Mouse (Mus musculus) embryonic facial prominence, embryonic 11.5 days (tissue): Measurements from ENCODE around the gene Mettl27. TPM values are rescaled to one million over a fixed set of nuclear protein-coding genes. Genes with fewer than 3 reads are reported as not detected.

Experiments
- ATAC-seq: fragments of 200-750 bp; cut with Nextera tagmentation; replicated peaks from 2 replicates; pipeline ENCODE4 v1.8.0; 2017; ENCODE audit warnings: low read depth; ENCODE audit not compliant: insufficient number of reproducible peaks, low FRiP score, low TSS enrichment
- DNase-seq: peaks from one replicate; pipeline ENCODE4 v3.0.0-alpha.2; 2015; ENCODE audit warnings: low spot score
- H3K27ac ChIP-seq: fragments of 300-500 bp; sonication (generic); replicated peaks from 2 replicates; pipeline ENCODE4 v1.5.1; 2014; ENCODE audit warnings: mild to moderate bottlenecking, low read depth, low read length, control low read depth
- H3K27me3 ChIP-seq: fragments of 300-500 bp; sonication (generic); 2 replicates; pipeline ENCODE4 v1.6.1; 2014; ENCODE audit warnings: mild to moderate bottlenecking, low read length, moderate library complexity, mixed read lengths; ENCODE audit not compliant: control insufficient read depth, insufficient read depth
- H3K36me3 ChIP-seq: fragments of 300-500 bp; sonication (generic); replicated peaks from 2 replicates; pipeline ENCODE4 v1.6.1; 2014; ENCODE audit warnings: low read depth, mild to moderate bottlenecking, low read length, moderate library complexity, mixed read lengths; ENCODE audit not compliant: control insufficient read depth, insufficient read depth
- H3K4me1 ChIP-seq: fragments of 300-500 bp; sonication (generic); 2 replicates; pipeline ENCODE4 v1.6.1; 2014; ENCODE audit warnings: low read length, mixed read lengths; ENCODE audit not compliant: control insufficient read depth, insufficient read depth
- H3K4me2 ChIP-seq: fragments of 300-500 bp; sonication (generic); 2 replicates; pipeline ENCODE4 v1.6.1; 2014; ENCODE audit warnings: low read depth, mild to moderate bottlenecking, control low read depth, low read length, moderate library complexity
- H3K4me3 ChIP-seq: fragments of 300-500 bp; sonication (generic); 2 replicates; pipeline ENCODE4 v1.5.1; 2014; ENCODE audit warnings: low read depth, low read length, control low read depth
- H3K9ac ChIP-seq: fragments of 300-500 bp; sonication (generic); replicated peaks from 2 replicates; pipeline ENCODE4 v1.6.1; 2014; ENCODE audit warnings: mild to moderate bottlenecking, control low read depth, low read length
- H3K9me3 ChIP-seq: fragments of 300-500 bp; sonication (generic); replicated peaks from 2 replicates; pipeline ENCODE4 v1.6.1; 2016; ENCODE audit warnings: mild to moderate bottlenecking, low read length, inconsistent platforms, mixed read lengths; ENCODE audit not compliant: control insufficient read depth
- WGBS: fragments of 180-500 bp; shearing (Covaris S2); extraction: QIAGEN DNeasy Blood & Tissue Kit; methylation state at CpG from one replicate; pipeline ENCODE4 v1.1.7; 2014; 5-methylcytosine and 5-hydroxymethylcytosine counted together
- polyA plus RNA-seq: library from polyadenylated mRNA; unstranded; fragments of >200 nt; fragmentation: Nextera tagmentation; extraction: Ambion mirVana; gene quantifications from 2 replicates; pipeline ENCODE4 v1.2.1, GENCODE M21; 2014

Mettl27 gene
- polyA plus RNA-seq, 1 experiment from 2014 or later, result 9.7 TPM

GRCm38 (mm10) chr5:134983771-134984170, 51.6 kb downstream of the Mettl27 start:
- 6% methylated on average over 3 of the region's 3 CpGs for WGBS
- no peak overlapping the region for H3K9ac ChIP-seq

GRCm38 (mm10) chr5:134985633-134986297, 53.6 kb downstream of the Mettl27 start, which contains the start of gene Cldn3:
Cldn3 (plus strand) TSS chr5:134986214.
- Histone ChIP-seq H3K9me3 (no peaks in the 10 kb centered on the region), H3K4me1 (peaks cover 2% of the 10 kb centered on the region), H3K4me3 (peak within 1 kb of the TSS; percentile 22), H3K27me3 (peaks cover 35% of the 10 kb centered on the region), H3K27ac (no peak within 1 kb of the TSS), H3K9ac (peak within 1 kb of the TSS; percentile 34), H3K36me3 (no peaks in the 10 kb centered on the region), H3K4me2 (peak within 1 kb of the TSS; percentile 39)
- DNase-seq, result peak; percentile 57
- ATAC-seq, result peak; percentile 72
- under 1% methylated on average over 25 of the region's 25 CpGs for WGBS

More at GRCm38 (mm10) chr5:134983771-134984170, 51.6 kb downstream of the Mettl27 start:
- ATAC-seq, result no peak
- Histone ChIP-seq H3K4me2 (no peak overlapping the region), H3K27me3 (peaks cover 35% of the 10 kb centered on the region), H3K9me3 (no peaks in the 10 kb centered on the region), H3K4me1 (peaks cover 2% of the 10 kb centered on the region), H3K27ac (no peak overlapping the region), H3K4me3 (no peak overlapping the region), H3K36me3 (no peaks in the 10 kb centered on the region)
- no peak for DNase-seq

- ATAC-seq, result no peak
Measured at GRCm38 (mm10) chr5:134986298-134987268, 54.4 kb downstream of the Mettl27 start.

GRCm38 (mm10) chr5:134989166-134989565, 57.0 kb downstream of the Mettl27 start:
- ATAC-seq (no peak), DNase-seq (no peak)
- Histone ChIP-seq H3K4me1 (peaks cover 2% of the 10 kb centered on the region), H3K36me3 (no peaks in the 10 kb centered on the region), H3K9me3 (no peaks in the 10 kb centered on the region), H3K9ac (no peak overlapping the region), H3K27me3 (peaks cover 35% of the 10 kb centered on the region), H3K27ac (no peak overlapping the region), H3K4me2 (no peak overlapping the region), H3K4me3 (no peak overlapping the region)
- WGBS, result 79% methylated on average over 11 of the region's 11 CpGs

More at GRCm38 (mm10) chr5:134986298-134987268, 54.4 kb downstream of the Mettl27 start:
- Histone ChIP-seq H3K4me2 (peak overlapping the region; percentile 39), H3K4me3 (peak overlapping the region; percentile 22), H3K27me3 (peaks cover 35% of the 10 kb centered on the region), H3K36me3 (no peaks in the 10 kb centered on the region), H3K27ac (no peak overlapping the region), H3K4me1 (peaks cover 2% of the 10 kb centered on the region), H3K9me3 (no peaks in the 10 kb centered on the region), H3K9ac (peak overlapping the region; percentile 34)
- 3% methylated on average over 79 of the region's 79 CpGs for WGBS
- peak; percentile 43 for DNase-seq

- Histone ChIP-seq H3K4me2 (no peak overlapping the region), H3K9ac (no peak overlapping the region), H3K36me3 (no peaks in the 10 kb centered on the region), H3K4me1 (peaks cover 2% of the 10 kb centered on the region), H3K27ac (no peak overlapping the region), H3K4me3 (no peak overlapping the region), H3K27me3 (peaks cover 33% of the 10 kb centered on the region), H3K9me3 (no peaks in the 10 kb centered on the region)
- ATAC-seq, result no peak
- DNase-seq, result no peak
- WGBS, result 42% methylated on average over 6 of the region's 6 CpGs
Measured at GRCm38 (mm10) chr5:134989741-134990140, 57.6 kb downstream of the Mettl27 start.

Other genes starting within 250 kb of the Mettl27 start
- 4.6 and 6.5 TPM in 2 replicates for gene Limk1, start 243.8 kb upstream of the Mettl27 start, polyA plus RNA-seq
- 4.4 and 4.6 TPM in 2 replicates for gene Eln, start 185.0 kb upstream of the Mettl27 start, polyA plus RNA-seq
- gene Tmem270, start 25.6 kb upstream of the Mettl27 start, polyA plus RNA-seq, result not detected in 2 replicates
- gene Cldn13, start 16.8 kb upstream of the Mettl27 start, polyA plus RNA-seq, result 3.5 and 3.6 TPM in 2 replicates
- 16.9 and 20.5 TPM in 2 replicates for gene Cldn4, start 14.6 kb downstream of the Mettl27 start, polyA plus RNA-seq
- 7.6 and 11.3 TPM in 2 replicates for gene Cldn3, start 53.8 kb downstream of the Mettl27 start, polyA plus RNA-seq
- 41.7 and 42.7 TPM in 2 replicates for gene Abhd11, start 76.8 kb downstream of the Mettl27 start, polyA plus RNA-seq
- gene Stx1a, start 91.1 kb downstream of the Mettl27 start, polyA plus RNA-seq, result 12.1 and 14.2 TPM in 2 replicates
- 29.3 and 30.8 TPM in 2 replicates for gene Dnajc30, start 131.8 kb downstream of the Mettl27 start, polyA plus RNA-seq
- 136 and 146 TPM in 2 replicates for gene Bud23, start 132.6 kb downstream of the Mettl27 start, polyA plus RNA-seq
- gene Vps37d, start 145.9 kb downstream of the Mettl27 start, polyA plus RNA-seq, result 7.1 and 9.1 TPM in 2 replicates
- 1.9 and 3.7 TPM in 2 replicates for gene Mlxipl, start 157.5 kb downstream of the Mettl27 start, polyA plus RNA-seq
- gene Tbl2, start 217.3 kb downstream of the Mettl27 start, polyA plus RNA-seq, result 20.0 and 20.8 TPM in 2 replicates
- gene Bcl7b, start 235.9 kb downstream of the Mettl27 start, polyA plus RNA-seq, result 38.5 and 40.2 TPM in 2 replicates